ENCODE assay signal across 20 mouse cellular contexts in genomic region chr10:77560090-77560489, GRCm38 (mm10). TPM values are rescaled to one million over a fixed set of nuclear protein-coding genes. Genes with fewer than 3 reads are reported as not detected.
DNase-seq lines count a peak whose midpoint lies in the region; ATAC-seq and TF ChIP-seq lines count a peak whose summit lies in the region.
"Had no signal": no experiment of that assay in that cellular context is flagged by ENCODE, and none has a peak within 500 bp of the region (broad histone marks: within the 10 kb centered on the region; RNA-seq: fewer than 3 reads in every experiment).

No protein-coding gene starts in this region.

- no peak for TF ChIP-seq CTCF in hindbrain, postnatal 0 days (IDR thresholded peaks at IDR 0.05; ENCODE audit: low read depth)

- peak overlapping the region; percentile 15 for H3K4me3 ChIP-seq in megakaryocyte, embryonic 14.5 days (replicated peaks)
- no peak overlapping the region for H3K4me3 ChIP-seq in myocyte
- no peak overlapping the region for H3K4me3 ChIP-seq in hindbrain, postnatal 0 days (ENCODE audit: low read length)

- no peak for TF ChIP-seq POLR2A in myocyte (IDR thresholded peaks at IDR 0.05; ENCODE audit: insufficient read length, low read depth)

- peaks cover 97% of the 10 kb centered on the region for H3K36me3 ChIP-seq in megakaryocyte, embryonic 14.5 days (replicated peaks; ENCODE audit: low read length)
- no peaks in the 10 kb centered on the region for H3K36me3 ChIP-seq in myocyte (ENCODE audit: control insufficient read depth, insufficient read depth)
- no peaks in the 10 kb centered on the region for H3K36me3 ChIP-seq in hindbrain, postnatal 0 days (ENCODE audit: insufficient read depth, low read length)

- 84% methylated on average over 11 of the region's 11 CpGs for WGBS in hindbrain, postnatal 0 days

- no peak for DNase-seq in hindbrain, postnatal 0 days (ENCODE audit: low spot score)
- DNase-seq: adrenal gland, adult 2 months; adrenal gland, adult 8-10 months; adrenal gland, postnatal 10 days; adrenal gland, postnatal 14 days; adrenal gland, postnatal 25 days; adrenal gland, postnatal 36 days; B cell, adult 2 months; cerebellum, adult 11 months; cerebellum, adult 11-12 months; cerebellum, adult 18-20 months had no signal

- no peaks in the 10 kb centered on the region for H3K79me2 ChIP-seq in myocyte (ENCODE audit: control insufficient read depth, insufficient read depth)

- H3K27ac ChIP-seq in hindbrain, postnatal 0 days: no peak overlapping the region

- no peaks in the 10 kb centered on the region for H3K27me3 ChIP-seq in megakaryocyte, embryonic 14.5 days (replicated peaks)
- no peaks in the 10 kb centered on the region for H3K27me3 ChIP-seq in myocyte (ENCODE audit: control insufficient read depth, insufficient read depth, insufficient read length)
- H3K27me3 ChIP-seq in hindbrain, postnatal 0 days (ENCODE audit: insufficient read depth, low read length): no peaks in the 10 kb centered on the region
- H3K27me3 ChIP-seq: CH12.LX, Patski had no signal

- peaks cover 89% of the 10 kb centered on the region for H3K4me1 ChIP-seq in megakaryocyte, embryonic 14.5 days
- H3K4me1 ChIP-seq in hindbrain, postnatal 0 days (ENCODE audit: insufficient read depth, low read length): no peaks in the 10 kb centered on the region

- H3K9ac ChIP-seq in hindbrain, postnatal 0 days (replicated peaks; ENCODE audit: low read length): no peak overlapping the region

- H3ac ChIP-seq in myocyte (ENCODE audit: control insufficient read depth, insufficient read length): no peak overlapping the region

- ATAC-seq in megakaryocyte, adult 5-6 weeks (ENCODE audit: poor library complexity, severe bottlenecking): no peak
- ATAC-seq in hindbrain, postnatal 0 days: no peak
- ATAC-seq: activated CD4-positive, CD25-positive, alpha-beta regulatory T cell, adult 4 months; CD4-positive, CD25-positive, alpha-beta regulatory T cell, adult 4 months; Patski had no signal

- no peak overlapping the region for H3K4me2 ChIP-seq in myocyte (ENCODE audit: low read depth)
- H3K4me2 ChIP-seq in hindbrain, postnatal 0 days (ENCODE audit: low read depth, low read length): no peak overlapping the region

- no peaks in the 10 kb centered on the region for H3K9me3 ChIP-seq in megakaryocyte, embryonic 14.5 days
- no peaks in the 10 kb centered on the region for H3K9me3 ChIP-seq in hindbrain, postnatal 0 days (ENCODE audit: low read length)
- H3K9me3 ChIP-seq: G1E had no signal

TF ChIP-seq in myocyte, 11 proteins besides CTCF, POLR2A, EP300 and RAD21:
- TF ChIP-seq MYOG (IDR thresholded peaks at IDR 0.05; ENCODE audit: control insufficient read depth in 1 of 3, insufficient read depth in 1 of 3, insufficient read length in 2 of 3, low read depth in 2 of 3): peak in 2 of 3 experiments; percentile 31 to 63
- no peak for TF ChIP-seq MAX (IDR thresholded peaks at IDR 0.05; ENCODE audit: low read depth)
- peak in 1 of 3 experiments; percentile 67 for TF ChIP-seq MYOD1 (IDR thresholded peaks at IDR 0.05; ENCODE audit: control insufficient read depth in 1 of 3, insufficient read length in 2 of 3, low read depth in 2 of 3)

RNA-seq across cellular contexts. Expression of gene Pttg1ip, which starts 21.4 kb away (rescaled TPM):
- 284 and 814 TPM in 2 replicates for polyA plus RNA-seq in megakaryocyte, embryonic 14.5 days (2012; ENCODE audit: insufficient read depth, low replicate concordance)
- 82.8 and 97.8 TPM in 2 replicates for total RNA-seq in megakaryocyte, adult 5-6 weeks (2015)
- 50.0 and 54.8 TPM in 2 replicates for total RNA-seq in megakaryocyte, adult 5-6 weeks (2017)
- 237 TPM for polyA plus RNA-seq in myocyte (2012; fragmentation: generic; extraction: Trizol)
- total RNA-seq in hindbrain, postnatal 0 days (2014; rRNA removed): 85.9 and 94.0 TPM in 2 replicates
- polyA plus RNA-seq in hindbrain, postnatal 0 days (2015; fragmentation: Nextera tagmentation; extraction: Ambion mirVana): 87.3 and 87.5 TPM in 2 replicates

RNA-seq across cellular contexts. Expression of gene Itgb2, which starts 30.0 kb away (rescaled TPM):
- polyA plus RNA-seq in megakaryocyte, embryonic 14.5 days (2012; ENCODE audit: insufficient read depth, low replicate concordance): 35.5 and 120 TPM in 2 replicates
- total RNA-seq in megakaryocyte, adult 5-6 weeks (2015): 342 TPM in 2 replicates
- 400 and 419 TPM in 2 replicates for total RNA-seq in megakaryocyte, adult 5-6 weeks (2017)
- polyA plus RNA-seq in myocyte (2012; fragmentation: generic; extraction: Trizol): 1.3 TPM
- total RNA-seq in hindbrain, postnatal 0 days (2014; rRNA removed): 0.68 and 1.9 TPM in 2 replicates
- 0.87 and 1.0 TPM in 2 replicates for polyA plus RNA-seq in hindbrain, postnatal 0 days (2015; fragmentation: Nextera tagmentation; extraction: Ambion mirVana)

RNA-seq across cellular contexts. Expression of gene Fam207a, which starts 44.5 kb away (rescaled TPM):
- 19.5 and 88.9 TPM in 2 replicates for polyA plus RNA-seq in megakaryocyte, embryonic 14.5 days (2012; ENCODE audit: insufficient read depth, low replicate concordance)
- 11.5 and 11.7 TPM in 2 replicates for total RNA-seq in megakaryocyte, adult 5-6 weeks (2015)
- total RNA-seq in megakaryocyte, adult 5-6 weeks (2017): 36.3 and 46.5 TPM in 2 replicates
- polyA plus RNA-seq in myocyte (2012; fragmentation: generic; extraction: Trizol): 34.4 TPM
- total RNA-seq in hindbrain, postnatal 0 days (2014; rRNA removed): 43.5 and 56.2 TPM in 2 replicates
- polyA plus RNA-seq in hindbrain, postnatal 0 days (2015; fragmentation: Nextera tagmentation; extraction: Ambion mirVana): 31.8 and 35.9 TPM in 2 replicates

RNA-seq across cellular contexts. Expression of gene Sumo3, which starts 45.8 kb away (rescaled TPM):
- polyA plus RNA-seq in megakaryocyte, embryonic 14.5 days (2012; ENCODE audit: insufficient read depth, low replicate concordance): 11.6 and 90.7 TPM in 2 replicates
- 22.1 and 22.7 TPM in 2 replicates for total RNA-seq in megakaryocyte, adult 5-6 weeks (2015)
- 118 and 137 TPM in 2 replicates for total RNA-seq in megakaryocyte, adult 5-6 weeks (2017)
- 127 TPM for polyA plus RNA-seq in myocyte (2012; fragmentation: generic; extraction: Trizol)
- 217 and 218 TPM in 2 replicates for total RNA-seq in hindbrain, postnatal 0 days (2014; rRNA removed)
- 330 and 348 TPM in 2 replicates for polyA plus RNA-seq in hindbrain, postnatal 0 days (2015; fragmentation: Nextera tagmentation; extraction: Ambion mirVana)

RNA-seq across cellular contexts. Expression of gene Gm49325, which starts 45.9 kb away (rescaled TPM):
- 9.0 and 23.2 TPM in 2 replicates for polyA plus RNA-seq in megakaryocyte, embryonic 14.5 days (2012; ENCODE audit: insufficient read depth, low replicate concordance)
- total RNA-seq in megakaryocyte, adult 5-6 weeks (2015): not detected in 2 replicates
- total RNA-seq in megakaryocyte, adult 5-6 weeks (2017): not detected in 2 replicates
- polyA plus RNA-seq in myocyte (2012; fragmentation: generic; extraction: Trizol): 8.8 TPM
- total RNA-seq in hindbrain, postnatal 0 days (2014; rRNA removed): 4.0 TPM in 1 of 2 replicates, not detected in the other
- 11.1 and 12.8 TPM in 2 replicates for polyA plus RNA-seq in hindbrain, postnatal 0 days (2015; fragmentation: Nextera tagmentation; extraction: Ambion mirVana)
- total RNA-seq: G1E had no signal
- polyA plus RNA-seq: adrenal gland, adult 2 months; brain, embryonic 14.5 days; G1E had no signal

Comparison
In these comparisons a context has a peak if more than half of its experiments do, and no peak if none do; other contexts are left out.
1. RNA of gene Itgb2, which starts 30.0 kb away (polyA plus RNA-seq): 35.5 to 120 TPM in megakaryocyte, embryonic 14.5 days; 1.3 TPM in myocyte (single experiment) and 0.87 to 1.0 TPM in hindbrain, postnatal 0 days; every median in the first group is over 10 times any median in the second.